Mouse (Mus musculus): ENCODE results near the gene Zfp26. TPM values are rescaled to one million over a fixed set of nuclear protein-coding genes. Genes with fewer than 3 reads are reported as not detected.
A peak's percentile ranks its signal among the peaks of the same experiment; 100 is the strongest.

Gene Zfp26
- polyA plus RNA-seq, 1 experiment from 2014 or later: 17.3 TPM

GRCm38 (mm10) chr9:20451493-20451892, 8.5 kb downstream of the Zfp26 start:
- 89% methylated on average over 1 of the region's 1 CpGs for WGBS
- H3K27me3 ChIP-seq: no peaks in the 10 kb centered on the region
- no peak overlapping the region for H3K4me3 ChIP-seq
- no peaks in the 10 kb centered on the region for H3K9me3 ChIP-seq
- H3K27ac ChIP-seq: no peak overlapping the region
- no peak overlapping the region for H3K9ac ChIP-seq
- H3K4me2 ChIP-seq: no peak overlapping the region
- peaks cover 47% of the 10 kb centered on the region for H3K36me3 ChIP-seq
- H3K4me1 ChIP-seq: no peaks in the 10 kb centered on the region
- ATAC-seq (ENCODE audit: insufficient number of reproducible peaks, low FRiP score, low TSS enrichment, low read depth): no peak

- Histone ChIP-seq H3K4me3 (no peak overlapping the region), H3K4me2 (no peak overlapping the region), H3K27me3 (no peaks in the 10 kb centered on the region), H3K9ac (no peak overlapping the region), H3K4me1 (no peaks in the 10 kb centered on the region), H3K9me3 (no peaks in the 10 kb centered on the region), H3K27ac (no peak overlapping the region), H3K36me3 (peaks cover 75% of the 10 kb centered on the region)
- 92% methylated on average over 4 of the region's 4 CpGs for WGBS
- no peak for ATAC-seq (ENCODE audit: insufficient number of reproducible peaks, low FRiP score, low TSS enrichment, low read depth)
These were observed 16.7 kb downstream of the Zfp26 start for GRCm38 (mm10) chr9:20443183-20443783.

GRCm38 (mm10) chr9:20430004-20430403, 30.0 kb downstream of the Zfp26 start:
- Histone ChIP-seq H3K27me3 (no peaks in the 10 kb centered on the region), H3K4me2 (no peak overlapping the region), H3K4me3 (no peak overlapping the region), H3K9ac (no peak overlapping the region), H3K9me3 (no peaks in the 10 kb centered on the region), H3K36me3 (peaks cover under 1% of the 10 kb centered on the region; the same call in 1 of the 2 replicates), H3K4me1 (no peaks in the 10 kb centered on the region), H3K27ac (no peak overlapping the region)
- WGBS: 86% methylated on average over 3 of the region's 3 CpGs
- no peak for ATAC-seq (ENCODE audit: insufficient number of reproducible peaks, low FRiP score, low TSS enrichment, low read depth)

- Histone ChIP-seq H3K4me2 (no peak overlapping the region), H3K27ac (no peak overlapping the region), H3K4me3 (no peak overlapping the region), H3K4me1 (no peaks in the 10 kb centered on the region), H3K27me3 (no peaks in the 10 kb centered on the region), H3K9ac (no peak overlapping the region), H3K9me3 (no peaks in the 10 kb centered on the region), H3K36me3 (no peaks in the 10 kb centered on the region)
- WGBS: 13% methylated on average over 1 of the region's 1 CpGs
- no peak for ATAC-seq (ENCODE audit: insufficient number of reproducible peaks, low FRiP score, low TSS enrichment, low read depth)
These were observed 48.5 kb downstream of the Zfp26 start for GRCm38 (mm10) chr9:20411460-20411859.

- no peaks in the 10 kb centered on the region for H3K27me3 ChIP-seq
- H3K4me3 ChIP-seq: no peak overlapping the region
- no peak overlapping the region for H3K27ac ChIP-seq
- 94% methylated on average over 2 of the region's 2 CpGs for WGBS
- H3K4me2 ChIP-seq: no peak overlapping the region
- no peaks in the 10 kb centered on the region for H3K9me3 ChIP-seq
- no peak overlapping the region for H3K9ac ChIP-seq
- H3K4me1 ChIP-seq: no peaks in the 10 kb centered on the region
- H3K36me3 ChIP-seq: no peaks in the 10 kb centered on the region
- ATAC-seq (ENCODE audit: insufficient number of reproducible peaks, low FRiP score, low TSS enrichment, low read depth): no peak
These were observed 50.6 kb downstream of the Zfp26 start for GRCm38 (mm10) chr9:20409319-20409718.

- WGBS: 15% methylated on average over 16 of the region's 16 CpGs
- ATAC-seq (ENCODE audit: insufficient number of reproducible peaks, low FRiP score, low TSS enrichment, low read depth): peak; percentile 16; the same call in 1 of the 2 replicates
These were observed 74.6 kb downstream of the Zfp26 start for GRCm38 (mm10) chr9:20385343-20385703.

GRCm38 (mm10) chr9:20384532-20385342, 75.2 kb downstream of the Zfp26 start, which contains the start of gene Zfp560:
Gene Zfp560 (minus strand): TSS chr9:20385177.
- H3K4me3 ChIP-seq: peak within 1 kb of the TSS; percentile 65
- no peaks in the 10 kb centered on the region for H3K27me3 ChIP-seq
- H3K9ac ChIP-seq: peak within 1 kb of the TSS; percentile 43
- no peaks in the 10 kb centered on the region for H3K36me3 ChIP-seq
- peaks cover 7% of the 10 kb centered on the region; the same call in 1 of the 2 replicates for H3K4me1 ChIP-seq
- ATAC-seq (ENCODE audit: insufficient number of reproducible peaks, low FRiP score, low TSS enrichment, low read depth): peak; percentile 94
- H3K4me2 ChIP-seq: peak within 1 kb of the TSS; percentile 54
- no peaks in the 10 kb centered on the region for H3K9me3 ChIP-seq
- 3% methylated on average over 40 of the region's 40 CpGs for WGBS
- H3K27ac ChIP-seq: peak within 1 kb of the TSS; percentile 79

More at GRCm38 (mm10) chr9:20385343-20385703, 74.6 kb downstream of the Zfp26 start:
- Histone ChIP-seq H3K9ac (peak overlapping the region; percentile 43), H3K4me2 (peak overlapping the region; percentile 54), H3K4me3 (peak overlapping the region; percentile 65), H3K4me1 (peaks cover 7% of the 10 kb centered on the region; the same call in 1 of the 2 replicates), H3K36me3 (no peaks in the 10 kb centered on the region), H3K27ac (peak overlapping the region; percentile 79), H3K27me3 (no peaks in the 10 kb centered on the region), H3K9me3 (no peaks in the 10 kb centered on the region)

GRCm38 (mm10) chr9:20383659-20384058, 76.3 kb downstream of the Zfp26 start:
- Histone ChIP-seq H3K4me2 (no peak overlapping the region), H3K4me1 (peaks cover 7% of the 10 kb centered on the region; the same call in 1 of the 2 replicates), H3K27ac (no peak overlapping the region), H3K4me3 (peak overlapping the region; percentile 65; the same call in 1 of the 2 replicates), H3K9me3 (no peaks in the 10 kb centered on the region), H3K27me3 (no peaks in the 10 kb centered on the region), H3K9ac (no peak overlapping the region), H3K36me3 (no peaks in the 10 kb centered on the region)
- ATAC-seq (ENCODE audit: insufficient number of reproducible peaks, low FRiP score, low TSS enrichment, low read depth): no peak
- WGBS: 86% methylated on average over 7 of the region's 7 CpGs

Other genes with a start within 250 kb of the Zfp26 start
- gene Olfr871, start 248.0 kb downstream of the Zfp26 start, polyA plus RNA-seq (2015; fragmentation: Nextera tagmentation; extraction: Ambion mirVana): not detected in 2 replicates
- not detected in 2 replicates for gene Olfr872, start 223.0 kb downstream of the Zfp26 start, polyA plus RNA-seq (2015; fragmentation: Nextera tagmentation; extraction: Ambion mirVana)
- gene Olfr39, start 177.8 kb downstream of the Zfp26 start, polyA plus RNA-seq (2015; fragmentation: Nextera tagmentation; extraction: Ambion mirVana): not detected in 2 replicates
- not detected in 2 replicates for gene Olfr873, start 161.6 kb downstream of the Zfp26 start, polyA plus RNA-seq (2015; fragmentation: Nextera tagmentation; extraction: Ambion mirVana)
- not detected in 2 replicates for gene Olfr18, start 124.1 kb downstream of the Zfp26 start, polyA plus RNA-seq (2015; fragmentation: Nextera tagmentation; extraction: Ambion mirVana)
- 26.2 and 31.8 TPM in 2 replicates for gene Zfp560, start 75.0 kb downstream of the Zfp26 start, polyA plus RNA-seq (2015; fragmentation: Nextera tagmentation; extraction: Ambion mirVana)
- gene Zfp426, start 32.6 kb upstream of the Zfp26 start, polyA plus RNA-seq (2015; fragmentation: Nextera tagmentation; extraction: Ambion mirVana): 19.1 and 19.4 TPM in 2 replicates
- 93.6 and 110 TPM in 2 replicates for gene Zfp266, start 61.3 kb upstream of the Zfp26 start, polyA plus RNA-seq (2015; fragmentation: Nextera tagmentation; extraction: Ambion mirVana)
- 16.8 and 18.9 TPM in 2 replicates for gene Zfp846, start 121.1 kb upstream of the Zfp26 start, polyA plus RNA-seq (2015; fragmentation: Nextera tagmentation; extraction: Ambion mirVana)
- 332 and 370 TPM in 2 replicates for gene Ubl5, start 182.7 kb upstream of the Zfp26 start, polyA plus RNA-seq (2015; fragmentation: Nextera tagmentation; extraction: Ambion mirVana)
- 19.2 and 20.0 TPM in 2 replicates for gene Fbxl12, start 184.6 kb upstream of the Zfp26 start, polyA plus RNA-seq (2015; fragmentation: Nextera tagmentation; extraction: Ambion mirVana)
- gene Pin1, start 191.9 kb upstream of the Zfp26 start, polyA plus RNA-seq (2015; fragmentation: Nextera tagmentation; extraction: Ambion mirVana): 43.7 and 46.7 TPM in 2 replicates

All from limb, embryonic 15.5 days (tissue).